Mouse (Mus musculus): Measurements from ENCODE around the gene Msrb1. TPM values are rescaled to one million over a fixed set of nuclear protein-coding genes. Genes with fewer than 3 reads are reported as not detected.
"Not testable (repeated sequence)": the region's sequence is repeated elsewhere in the genome, so short reads cannot be mapped to it uniquely, and the experiment has no call there.

Gene Msrb1
- 100 to 1,000 TPM; 139 to 179 TPM for total RNA-seq (2021)
- long read RNA-seq, experiment 1, transcript Msrb1-202 (5 exons, 886 nt) = major isoform, 32 of 39 reads
- long read RNA-seq, experiment 1, partial matches to known transcripts = 0 of 39 reads
- long read RNA-seq, experiment 1, other reads (novel, unspliced or antisense) = 5 of 39 reads
- long read RNA-seq, experiment 2, transcript Msrb1-201 (4 exons, 1,211 nt) = minor isoform, 5 of 39 reads
- long read RNA-seq, experiment 2, transcript Msrb1-202 (5 exons, 886 nt) = major isoform, 29 of 39 reads
- long read RNA-seq, experiment 2, partial matches to known transcripts = 0 of 39 reads
- long read RNA-seq, experiment 2, other reads (novel, unspliced or antisense) = 5 of 39 reads

- DNase-seq (ENCODE audit: low spot score) = peak; percentile 99
These were observed at the start of gene Msrb1 for GRCm38 (mm10) chr17:24736330-24737051. TSS of gene Msrb1 (plus strand) at chr17:24736642.

DNA sequence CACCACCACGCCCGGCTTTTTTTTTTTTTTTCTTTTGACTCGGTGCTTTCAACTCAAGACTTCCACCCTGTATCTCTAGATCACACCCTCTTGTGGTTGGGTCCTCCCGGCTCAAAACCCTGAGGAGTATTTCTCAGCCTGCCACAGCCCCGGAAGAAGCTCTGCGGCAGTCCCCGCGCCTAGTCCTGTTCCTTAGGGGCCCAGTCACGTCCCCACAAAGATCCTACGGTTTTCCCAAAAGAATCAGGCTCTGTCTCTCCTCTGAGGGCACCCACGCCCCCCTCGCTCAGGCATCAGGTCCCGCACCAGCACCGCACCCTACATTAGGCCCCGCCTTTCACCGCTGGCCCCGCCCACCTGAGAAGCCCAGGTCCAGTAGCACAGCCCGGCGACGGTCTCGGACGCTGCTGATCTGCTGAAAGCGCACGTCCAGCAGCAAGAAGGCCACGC lies 49.3 kb upstream of the Msrb1 start:
- DNase-seq (ENCODE audit: low spot score) = peak; percentile 57

- DNase-seq (ENCODE audit: low spot score) = no peak
These were observed 48.8 kb upstream of the Msrb1 start for GRCm38 (mm10) chr17:24687599-24687998.

DNA sequence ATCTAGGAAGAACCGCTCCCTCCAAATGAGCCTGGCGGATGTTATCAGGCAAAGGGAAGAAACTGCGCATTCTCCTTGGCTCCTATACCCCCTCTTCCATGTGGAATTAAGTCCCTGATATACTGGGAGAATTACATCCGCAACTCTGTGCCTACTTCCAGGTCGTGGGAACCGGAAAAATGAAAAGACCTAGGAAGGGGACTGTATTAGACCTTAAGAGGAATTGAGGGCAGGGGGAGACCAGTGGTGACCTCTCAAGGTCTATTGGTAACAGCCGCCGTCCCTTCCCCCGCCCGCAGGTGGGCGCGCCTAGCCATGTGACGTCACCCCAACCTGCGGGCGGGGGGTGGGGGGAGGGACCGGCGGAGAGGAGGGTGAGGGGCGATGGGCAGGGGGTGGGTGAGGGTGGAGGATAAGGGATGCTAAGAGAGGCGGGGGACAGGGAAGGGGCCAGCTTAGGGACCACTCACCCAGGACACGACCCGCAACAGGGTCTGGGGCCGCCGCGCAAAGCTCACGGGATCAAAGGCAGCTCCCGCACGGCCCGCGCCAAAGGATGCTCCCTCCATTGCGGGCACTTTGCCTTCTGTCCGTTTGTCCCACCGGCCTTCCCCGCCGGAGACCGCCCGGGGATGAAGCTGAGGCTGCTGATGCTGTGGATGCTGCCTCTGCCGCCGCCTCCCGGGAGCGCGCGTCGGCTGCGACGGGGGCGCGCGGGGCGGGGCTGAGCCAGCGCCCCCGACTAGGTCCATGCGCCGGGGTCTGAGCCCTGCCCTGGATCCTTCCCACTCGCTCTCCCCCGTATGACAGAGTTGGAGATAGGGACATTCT lies 47.0 kb upstream of the Msrb1 start, which contains the start of gene Syngr3:
Gene Syngr3, minus strand, starts transcription at position 705 of the 831 bp plus-strand sequence.
- DNase-seq (ENCODE audit: low spot score) = no peak

DNA sequence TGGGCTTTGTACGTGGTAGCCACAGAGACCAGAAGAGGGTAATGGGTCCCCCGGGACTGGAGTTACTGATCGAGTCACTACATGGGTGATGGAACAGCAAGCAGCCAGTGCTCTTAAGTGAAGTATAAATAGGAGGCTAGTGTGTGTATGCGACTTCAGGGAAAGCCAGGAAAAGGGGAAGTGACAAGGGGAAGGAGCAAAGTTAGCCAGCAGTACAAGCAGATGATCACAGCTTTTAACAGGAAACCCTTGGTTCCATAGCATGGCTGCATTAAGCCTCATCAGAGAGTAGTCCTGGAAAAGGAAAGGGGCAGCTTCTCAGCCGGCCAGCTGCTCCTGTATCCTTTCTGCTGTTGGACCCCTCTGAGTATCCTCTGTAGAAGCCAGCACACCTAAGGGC lies 44.1 kb upstream of the Msrb1 start:
- DNase-seq (ENCODE audit: low spot score) = no peak

DNA sequence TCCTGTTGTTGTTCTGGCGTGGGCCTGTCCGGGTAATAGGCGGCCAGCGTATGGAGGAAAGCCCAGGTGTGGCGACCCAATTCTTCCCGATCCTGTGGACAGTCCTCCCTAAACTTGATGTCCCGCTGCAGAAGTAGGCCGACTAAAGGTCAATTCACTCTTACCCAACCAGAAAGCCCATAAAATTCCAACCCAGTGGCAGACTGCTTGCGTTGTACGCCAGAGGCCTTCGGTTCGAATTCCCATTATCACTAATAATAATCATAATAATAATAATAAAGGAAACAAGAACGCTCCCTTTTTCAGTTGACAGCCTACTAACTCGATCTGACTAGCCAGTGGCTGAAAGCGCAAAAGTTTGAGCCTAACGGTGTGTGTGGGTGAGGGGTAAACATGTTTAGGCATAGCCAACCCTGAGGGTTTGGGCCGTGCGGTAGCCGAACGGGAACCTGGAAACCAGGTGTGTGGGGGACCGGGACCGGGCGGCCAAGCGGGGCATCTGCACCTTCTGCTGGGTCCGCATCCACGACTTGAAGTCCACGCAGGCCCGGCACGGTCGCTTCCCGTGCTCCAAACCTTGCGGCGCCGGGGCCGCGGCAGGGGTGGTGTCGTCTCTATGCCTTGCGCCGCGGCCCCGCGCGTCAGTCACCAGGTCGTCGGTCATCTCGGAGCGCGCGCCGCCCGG lies 41.0 kb upstream of the Msrb1 start:
- no peak for DNase-seq (ENCODE audit: low spot score)

DNA sequence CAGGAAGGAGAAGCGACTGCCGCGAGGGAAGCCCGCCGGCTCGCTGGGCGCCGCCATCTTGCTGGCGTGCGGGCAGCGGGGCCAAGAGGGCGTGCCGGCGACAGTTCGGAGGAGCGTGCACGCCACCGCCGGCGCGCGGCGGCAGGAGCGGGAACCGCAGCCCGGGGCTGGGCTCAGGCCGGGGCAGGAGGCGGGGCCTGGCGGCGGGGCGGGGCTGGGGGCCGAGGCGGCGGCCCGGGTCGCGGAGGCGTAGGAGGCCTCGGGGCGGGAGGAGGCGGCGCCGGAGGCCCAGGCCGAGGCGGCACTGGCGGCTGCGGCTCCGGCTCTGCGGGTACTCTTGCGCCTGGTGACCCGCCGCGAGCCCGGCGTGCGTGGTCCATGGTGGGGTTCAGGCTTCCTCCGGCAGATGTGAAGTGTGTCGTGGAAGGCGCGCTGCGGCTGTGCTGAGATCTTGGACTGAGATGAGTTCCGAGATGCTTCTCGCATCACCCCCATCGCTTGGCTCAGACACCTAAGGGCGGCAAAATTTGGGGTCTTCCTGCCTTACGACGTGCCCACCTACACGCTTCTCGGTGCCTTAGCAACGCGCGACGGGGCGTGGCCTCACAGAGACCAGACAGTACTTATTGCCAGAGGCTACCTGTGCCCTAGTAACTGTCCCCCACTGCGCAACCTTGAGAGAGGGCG lies 40.3 kb upstream of the Msrb1 start, which contains the start of the genes Gfer and Noxo1:
Gene Gfer, minus strand, starts transcription at position 146 of the 687 bp plus-strand sequence.
Gene Noxo1, plus strand, starts transcription at position 224 of the 687 bp plus-strand sequence.
- DNase-seq (ENCODE audit: low spot score) = peak; percentile 88

GRCm38 (mm10) chr17:24697985-24698384 lies 38.5 kb upstream of the Msrb1 start:
- DNase-seq (ENCODE audit: low spot score) = no peak

- DNase-seq (ENCODE audit: low spot score) = no peak
These were observed 37.7 kb upstream of the Msrb1 start for GRCm38 (mm10) chr17:24698715-24699114.

- no peak for DNase-seq (ENCODE audit: low spot score)
These were observed 37.0 kb upstream of the Msrb1 start for GRCm38 (mm10) chr17:24699473-24699872.

- DNase-seq (ENCODE audit: low spot score) = no peak
These were observed 35.2 kb upstream of the Msrb1 start for GRCm38 (mm10) chr17:24701251-24701650.

DNA sequence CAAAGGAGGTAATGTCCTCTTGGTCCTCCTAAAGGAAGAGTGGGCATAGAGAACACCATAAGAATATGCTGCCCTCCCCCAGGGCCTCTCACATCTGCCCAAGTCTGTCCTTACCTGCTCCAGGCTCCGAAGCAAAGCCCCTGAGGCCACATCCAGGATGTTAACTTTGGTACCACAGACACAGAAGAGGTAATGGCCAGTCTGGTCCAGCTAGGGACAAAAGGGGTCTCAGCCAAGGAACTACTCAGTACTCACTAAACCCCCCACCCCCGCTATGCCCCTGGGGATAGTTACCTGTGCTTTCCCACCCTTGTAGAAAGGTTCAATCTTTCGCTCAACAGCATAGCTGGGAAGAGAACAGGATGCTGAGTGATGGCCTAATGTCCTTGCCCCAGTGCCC lies 30.6 kb upstream of the Msrb1 start:
- DNase-seq (ENCODE audit: low spot score) = no peak

- DNase-seq (ENCODE audit: low spot score) = peak; percentile 92
These were observed 29.3 kb upstream of the Msrb1 start, which contains the start of gene Tbl3 for GRCm38 (mm10) chr17:24706982-24707800. TSS of gene Tbl3 (minus strand) at chr17:24707660.

DNA sequence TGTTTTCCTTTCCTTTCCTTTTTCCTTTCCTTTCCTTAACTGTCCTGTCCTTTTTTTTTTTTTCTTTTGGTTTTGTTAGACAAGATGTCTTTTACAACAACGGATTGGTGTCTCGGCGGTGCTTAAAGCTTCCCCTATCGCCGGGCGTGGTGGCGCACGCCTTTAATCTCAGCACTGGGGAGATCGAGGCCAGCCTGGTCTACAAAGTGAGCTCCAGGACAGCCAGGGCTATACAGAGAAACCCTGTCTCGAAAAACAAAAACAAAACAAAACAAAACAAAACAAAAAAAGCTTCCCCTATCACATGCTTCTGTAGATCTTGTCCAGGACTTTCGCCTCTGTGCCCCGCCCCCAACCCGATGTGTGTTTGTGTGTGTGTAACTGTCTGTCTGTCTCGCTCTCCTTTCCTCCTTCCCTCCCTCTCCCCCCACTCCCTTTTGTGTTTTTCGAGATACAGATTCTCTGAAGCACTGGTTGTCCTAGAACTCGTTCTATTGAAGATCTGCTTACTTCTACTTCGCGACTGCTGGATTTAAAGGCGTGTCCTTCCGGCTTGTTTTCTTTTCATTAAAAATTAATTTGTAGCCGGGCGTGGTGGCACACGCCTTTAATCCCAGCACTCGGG lies 28.5 kb upstream of the Msrb1 start:
- DNase-seq (ENCODE audit: low spot score) = no peak

- DNase-seq (ENCODE audit: low spot score) = no peak
These were observed 27.8 kb upstream of the Msrb1 start for GRCm38 (mm10) chr17:24708646-24709045.

DNA sequence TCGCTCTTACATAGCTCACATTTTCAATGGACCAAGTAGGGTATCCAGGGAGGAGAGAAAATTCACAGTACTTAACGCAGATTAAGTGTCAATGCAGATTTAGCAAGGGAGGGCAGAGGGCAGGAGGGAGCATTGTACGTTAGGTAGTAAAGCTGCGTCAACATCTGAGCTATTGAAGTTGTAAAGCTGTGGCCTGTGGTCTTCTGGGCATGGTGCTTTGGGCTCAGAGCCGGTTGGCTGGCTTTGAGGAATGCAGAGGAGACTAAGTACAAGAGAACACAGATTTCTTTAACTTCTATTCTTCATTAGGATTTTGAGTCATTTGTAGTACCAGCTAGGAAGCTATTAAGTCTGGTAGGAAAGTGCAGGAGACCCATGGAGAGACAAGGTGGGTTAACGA lies 20.9 kb upstream of the Msrb1 start:
- DNase-seq (ENCODE audit: low spot score) = no peak

- DNase-seq (ENCODE audit: low spot score) = no peak
These were observed 20.2 kb upstream of the Msrb1 start for GRCm38 (mm10) chr17:24716166-24716682.

- DNase-seq (ENCODE audit: low spot score) = no peak
These were observed 18.5 kb upstream of the Msrb1 start, which contains the start of the genes Rnf151 and Rps2 for GRCm38 (mm10) chr17:24717943-24718342. TSS of gene Rnf151 (minus strand) at chr17:24718063. TSS of gene Rps2 (plus strand) at chr17:24718116.

- DNase-seq (ENCODE audit: low spot score) = not testable (repeated sequence)
These were observed 17.5 kb upstream of the Msrb1 start for GRCm38 (mm10) chr17:24718938-24719337.
